Mouse (Mus musculus) neural tube, postnatal 0 days (tissue): ENCODE data around the gene Cnpy4. TPM values are rescaled to one million over a fixed set of nuclear protein-coding genes. Genes with fewer than 3 reads are reported as not detected.

ENCODE experiments used
- microRNA counts: library from miRNA; unstranded; fragments of <30 nt; microRNA quantifications from one replicate; lab custom pipeline; 2015
- microRNA-seq: library from miRNA; unstranded; fragments of <30 nt; microRNA quantifications from one replicate; pipeline ENCODE4, GENCODE M21; 2016
- polyA plus RNA-seq: library from polyadenylated mRNA; unstranded; fragments of >200 nt; fragmentation: Nextera tagmentation; extraction: Ambion mirVana; gene quantifications from 2 replicates; pipeline ENCODE4 v1.2.1, GENCODE M21; 2015

Gene Cnpy4
- polyA plus RNA-seq = 20.7 and 23.5 TPM in 2 replicates

GRCm38 (mm10) chr5:138186950-138187638, at the start of gene Cnpy4, which contains the start of gene Taf6:
Gene Cnpy4, plus strand, starts transcription at chr5:138187485.
Gene Taf6, minus strand, starts transcription at chr5:138187451.

GRCm38 (mm10) chr5:138155443-138155976, 31.8 kb upstream of the Cnpy4 start, which contains the start of gene Zfp113:
Gene Zfp113, minus strand, starts transcription at chr5:138155744.

DNA sequence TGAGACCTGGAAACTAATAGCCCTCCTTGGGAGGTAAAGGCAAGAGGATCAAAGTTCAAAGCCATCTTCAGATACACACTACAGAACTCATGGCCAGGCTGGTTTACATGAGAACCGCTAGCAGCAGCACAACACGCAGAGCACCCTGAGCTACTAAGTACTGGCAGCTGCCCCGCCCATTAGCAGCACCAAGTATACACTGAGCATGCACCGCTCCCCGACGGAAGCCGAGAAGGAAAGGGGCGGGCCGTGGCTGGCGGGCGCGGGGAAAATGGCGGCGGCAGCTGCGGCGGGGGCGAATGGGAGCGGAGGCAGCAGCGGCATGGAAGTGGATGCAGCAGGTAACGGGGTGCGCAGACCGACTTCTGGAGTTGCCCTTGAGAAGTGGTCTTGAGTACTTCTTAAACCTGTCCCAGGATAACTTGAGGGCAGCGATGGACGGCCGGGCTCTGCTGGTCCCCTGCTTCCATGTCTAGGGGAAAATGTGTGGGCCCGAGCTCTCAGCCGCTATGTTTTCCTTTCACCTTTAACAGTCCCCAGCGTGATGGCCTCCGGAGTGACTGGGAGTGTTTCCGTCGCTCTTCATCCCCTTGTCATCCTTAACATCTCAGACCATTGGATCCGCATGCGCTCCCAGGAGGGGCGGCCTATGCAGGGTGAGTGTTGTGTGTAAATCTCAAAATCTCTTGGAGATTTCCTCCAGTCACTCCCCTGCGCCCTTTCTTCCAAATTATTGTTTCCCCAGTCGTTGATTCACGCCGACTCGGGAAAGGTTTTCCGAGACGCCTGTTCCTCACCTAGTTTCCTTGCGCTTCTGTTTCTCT, 26.2 kb upstream of the Cnpy4 start, which contains the start of gene Cops6:
Gene Cops6, plus strand, starts transcription at position 230 of the 824 bp plus-strand sequence.

DNA sequence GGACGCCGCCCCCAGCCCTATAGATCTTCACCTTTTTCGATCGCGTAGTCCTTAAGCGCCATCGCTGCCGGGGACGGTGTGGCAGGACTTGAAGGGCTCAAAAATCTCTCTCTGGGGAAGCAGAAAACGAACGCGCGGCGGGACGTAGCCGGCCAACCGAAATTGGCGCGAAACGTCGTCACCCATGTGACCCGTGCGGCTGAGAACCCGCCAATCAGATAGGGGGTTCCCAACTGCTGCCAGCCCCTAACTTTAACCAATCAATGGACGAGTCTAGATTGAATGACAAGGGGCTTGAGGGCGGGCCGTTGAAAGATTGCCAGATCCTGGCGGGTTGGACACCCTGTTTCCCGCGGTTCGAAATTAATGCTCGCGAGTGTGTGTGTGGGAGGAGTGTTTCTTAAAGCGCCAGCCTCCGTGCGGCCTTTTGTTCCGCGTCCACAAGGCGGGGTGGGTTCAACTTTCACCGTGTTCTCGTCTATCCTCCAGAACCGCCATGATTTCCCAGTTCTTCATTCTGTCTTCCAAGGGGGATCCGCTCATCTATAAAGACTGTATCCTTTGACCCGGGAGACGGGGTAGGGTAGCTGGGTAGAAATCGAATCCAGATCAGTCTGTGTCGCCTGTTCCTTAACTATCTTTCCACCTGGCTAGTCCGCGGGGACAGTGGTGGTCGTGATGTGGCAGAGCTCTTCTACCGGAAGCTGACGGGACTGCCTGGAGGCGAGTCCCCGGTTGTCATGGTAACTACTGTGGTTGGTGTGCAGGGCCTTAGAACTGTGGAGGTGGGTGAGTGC, 15.4 kb upstream of the Cnpy4 start, which contains the start of the genes Ap4m1 and Mcm7:
Gene Ap4m1, plus strand, starts transcription at position 308 of the 797 bp plus-strand sequence.
Gene Mcm7, minus strand, starts transcription at position 728 of the 797 bp plus-strand sequence.

DNA sequence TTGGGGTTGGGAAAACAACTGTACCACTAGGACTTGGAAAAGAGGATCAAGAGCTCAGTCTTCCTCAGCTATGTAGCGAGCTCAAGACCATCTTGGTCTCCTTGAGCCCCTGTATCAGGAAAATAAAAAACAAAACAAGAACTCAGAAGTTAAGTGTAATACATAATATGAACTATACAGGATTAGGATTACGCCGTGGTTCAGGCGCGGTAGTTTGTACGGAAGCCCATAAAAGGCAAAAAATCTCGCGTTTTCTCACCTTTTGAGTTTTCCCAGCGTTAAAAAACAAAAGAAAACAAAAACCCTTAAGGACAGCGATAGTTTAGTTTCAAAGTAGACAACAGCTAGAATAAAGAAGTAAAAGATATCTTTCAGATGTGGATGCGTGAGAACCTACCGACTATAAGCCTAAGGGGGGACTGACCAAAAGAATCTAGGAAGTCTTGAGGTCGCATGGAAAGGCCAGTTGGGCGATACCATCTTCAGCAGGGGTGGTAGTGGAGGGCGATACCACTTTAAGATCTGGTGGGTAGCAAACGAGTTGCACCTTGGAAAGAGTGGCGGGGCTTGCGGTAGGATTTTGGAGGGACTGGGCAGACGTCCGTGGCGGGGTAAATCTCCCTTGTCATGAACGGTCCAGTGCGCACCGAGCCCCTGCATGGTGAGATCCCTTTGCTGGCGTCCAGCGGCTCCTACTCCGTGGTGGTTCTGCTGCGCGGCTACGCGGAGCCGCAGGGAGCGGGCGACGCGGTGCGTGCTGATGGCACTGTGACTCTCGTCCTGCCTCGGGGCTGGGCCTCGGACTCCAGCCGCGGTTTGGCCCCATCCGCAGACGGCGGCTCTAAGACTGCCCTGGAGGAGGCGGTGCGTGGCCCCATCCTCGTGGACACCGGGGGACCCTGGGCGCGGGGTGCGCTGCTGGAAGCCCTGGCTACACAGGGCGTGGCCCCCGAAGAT, 6.8 kb downstream of the Cnpy4 start, which contains the start of gene Mblac1:
Gene Mblac1, plus strand, starts transcription at position 544 of the 957 bp plus-strand sequence.

GRCm38 (mm10) chr5:138225700-138226099, 38.4 kb downstream of the Cnpy4 start, which contains the start of gene Nxpe5:
Gene Nxpe5, plus strand, starts transcription at chr5:138225898.

MicroRNA genes within 50 kb of the gene (microRNA counts, 519-probe panel; counts per million panel counts)
- microRNA mmu-miR-106b (lab: Ali Mortazavi, UCI) (4,872 counts per million, percentile 57 among the panel's probes with 10 or more counts), microRNA mmu-miR-25 (lab: Ali Mortazavi, UCI) (5,470 counts per million, percentile 69 among the panel's probes with 10 or more counts), microRNA mmu-miR-93 (lab: Ali Mortazavi, UCI) (4,842 counts per million, percentile 56 among the panel's probes with 10 or more counts)

Small RNAs within 50 kb of the gene (microRNA-seq; reads per million reads assigned to microRNA genes)
- gene Mir106b (2,896 reads per million, percentile 87 among the genes with 10 or more reads in this experiment), gene Mir25 (229 reads per million, percentile 55 among the genes with 10 or more reads in this experiment), gene Mir93 (2,715 reads per million, percentile 86 among the genes with 10 or more reads in this experiment)

Other genes starting within 250 kb of the Cnpy4 start
- 8.3 and 8.5 TPM in 2 replicates for gene Gjc3, start 224.4 kb upstream of the Cnpy4 start, polyA plus RNA-seq
- gene Azgp1, start 206.0 kb upstream of the Cnpy4 start, polyA plus RNA-seq = not detected in 2 replicates
- gene Smok3a, start 166.2 kb upstream of the Cnpy4 start, polyA plus RNA-seq = not detected in 2 replicates
- 0.06 TPM in 1 of 2 replicates, not detected in the other for gene Smok3b, start 166.1 kb upstream of the Cnpy4 start, polyA plus RNA-seq
- gene Smok3c, start 134.3 kb upstream of the Cnpy4 start, polyA plus RNA-seq = not detected in 2 replicates
- 11.5 and 12.2 TPM in 2 replicates for gene Zkscan1, start 102.4 kb upstream of the Cnpy4 start, polyA plus RNA-seq
- 44.6 and 50.0 TPM in 2 replicates for gene Zscan21, start 70.6 kb upstream of the Cnpy4 start, polyA plus RNA-seq
- gene Zfp113, start 31.7 kb upstream of the Cnpy4 start, polyA plus RNA-seq = 13.4 and 14.7 TPM in 2 replicates
- 286 and 325 TPM in 2 replicates for gene Cops6, start 26.4 kb upstream of the Cnpy4 start, polyA plus RNA-seq
- 13.9 and 15.4 TPM in 2 replicates for gene Ap4m1, start 15.5 kb upstream of the Cnpy4 start, polyA plus RNA-seq
- gene Mcm7, start 15.1 kb upstream of the Cnpy4 start, polyA plus RNA-seq = 31.9 and 36.3 TPM in 2 replicates
- 37.5 and 48.1 TPM in 2 replicates for gene Taf6, start within 50 bp of the Cnpy4 start, polyA plus RNA-seq
- 11.7 and 12.8 TPM in 2 replicates for gene Mblac1, start 6.8 kb downstream of the Cnpy4 start, polyA plus RNA-seq
- not detected in 2 replicates for gene Nxpe5, start 38.4 kb downstream of the Cnpy4 start, polyA plus RNA-seq
- gene Lamtor4, start 68.0 kb downstream of the Cnpy4 start, polyA plus RNA-seq = 130 and 140 TPM in 2 replicates
- gene BC037034, start 76.5 kb downstream of the Cnpy4 start, polyA plus RNA-seq = 22.4 and 23.7 TPM in 2 replicates
- gene Gal3st4, start 85.4 kb downstream of the Cnpy4 start, polyA plus RNA-seq = 3.7 and 4.4 TPM in 2 replicates
- 0.05 and 0.21 TPM in 2 replicates for gene Gm43720, start 92.5 kb downstream of the Cnpy4 start, polyA plus RNA-seq
- gene Gpc2, start 92.5 kb downstream of the Cnpy4 start, polyA plus RNA-seq = 20.1 and 24.6 TPM in 2 replicates
- 8.2 and 13.0 TPM in 2 replicates for gene Stag3, start 92.8 kb downstream of the Cnpy4 start, polyA plus RNA-seq
- gene Pvrig, start 154.5 kb downstream of the Cnpy4 start, polyA plus RNA-seq = not detected in 2 replicates